Mouse (Mus musculus): ENCODE data around the gene Fyttd1. TPM values are rescaled to one million over a fixed set of nuclear protein-coding genes. Genes with fewer than 3 reads are reported as not detected.
A peak's percentile ranks its signal among the peaks of the same experiment; 100 is the strongest.
"Not testable (repeated sequence)": the region's sequence is repeated elsewhere in the genome, so short reads cannot be mapped to it uniquely, and the experiment has no call there.

Fyttd1 gene
- polyA plus RNA-seq, 1 experiment from 2014 or later = 110 TPM

- H3K9ac ChIP-seq = no peak overlapping the region
- H3K4me3 ChIP-seq = no peak overlapping the region
- no peaks in the 10 kb centered on the region for H3K4me1 ChIP-seq
- peaks cover 19% of the 10 kb centered on the region for H3K36me3 ChIP-seq (replicated peaks)
- ATAC-seq (replicated peaks) = no peak
- H3K27me3 ChIP-seq (replicated peaks) = no peaks in the 10 kb centered on the region
- H3K9me3 ChIP-seq = no peaks in the 10 kb centered on the region
- H3K4me2 ChIP-seq = no peak overlapping the region
- H3K27ac ChIP-seq = no peak overlapping the region
- WGBS = 65% methylated on average over 2 of the region's 2 CpGs
Measured at GRCm38 (mm10) chr16:32889881-32890280, 12.6 kb downstream of the Fyttd1 start.

- Histone ChIP-seq H3K36me3 (replicated peaks) (peaks cover 32% of the 10 kb centered on the region), H3K9ac (no peak overlapping the region), H3K4me2 (no peak overlapping the region), H3K4me3 (no peak overlapping the region), H3K27ac (no peak overlapping the region), H3K27me3 (replicated peaks) (no peaks in the 10 kb centered on the region), H3K9me3 (no peaks in the 10 kb centered on the region), H3K4me1 (no peaks in the 10 kb centered on the region)
- no peak for ATAC-seq (replicated peaks)
Measured at GRCm38 (mm10) chr16:32896126-32896525, 18.8 kb downstream of the Fyttd1 start.

GRCm38 (mm10) chr16:32901360-32902050 lies 24.2 kb downstream of the Fyttd1 start:
- Histone ChIP-seq H3K27ac (no peak overlapping the region), H3K36me3 (replicated peaks) (peaks cover 30% of the 10 kb centered on the region), H3K9me3 (no peaks in the 10 kb centered on the region), H3K4me2 (no peak overlapping the region), H3K4me3 (no peak overlapping the region), H3K9ac (no peak overlapping the region), H3K27me3 (replicated peaks) (no peaks in the 10 kb centered on the region), H3K4me1 (no peaks in the 10 kb centered on the region)
- ATAC-seq (replicated peaks) = no peak
- 93% methylated on average over 2 of the region's 2 CpGs for WGBS

- no peak overlapping the region for H3K27ac ChIP-seq
- no peaks in the 10 kb centered on the region for H3K9me3 ChIP-seq
- no peaks in the 10 kb centered on the region for H3K4me1 ChIP-seq
- H3K4me3 ChIP-seq = no peak overlapping the region
- H3K4me2 ChIP-seq = no peak overlapping the region
- WGBS = 72% methylated on average over 3 of the region's 3 CpGs
- peaks cover 30% of the 10 kb centered on the region for H3K36me3 ChIP-seq (replicated peaks)
- no peak overlapping the region for H3K9ac ChIP-seq
- no peaks in the 10 kb centered on the region for H3K27me3 ChIP-seq (replicated peaks)
- no peak for ATAC-seq (replicated peaks)
Measured at GRCm38 (mm10) chr16:32902051-32902428, 24.7 kb downstream of the Fyttd1 start.

- no peak overlapping the region for H3K4me2 ChIP-seq
- WGBS = 88% methylated on average over 2 of the region's 2 CpGs
- no peaks in the 10 kb centered on the region for H3K9me3 ChIP-seq
- no peak overlapping the region for H3K9ac ChIP-seq
- H3K27ac ChIP-seq = no peak overlapping the region
- peaks cover 11% of the 10 kb centered on the region for H3K36me3 ChIP-seq (replicated peaks)
- no peaks in the 10 kb centered on the region for H3K27me3 ChIP-seq (replicated peaks)
- no peaks in the 10 kb centered on the region for H3K4me1 ChIP-seq
- no peak for ATAC-seq (replicated peaks)
- no peak overlapping the region for H3K4me3 ChIP-seq
Measured at GRCm38 (mm10) chr16:32906186-32906585, 28.9 kb downstream of the Fyttd1 start.

- H3K36me3 ChIP-seq (replicated peaks) = peaks cover 9% of the 10 kb centered on the region
- no peaks in the 10 kb centered on the region for H3K27me3 ChIP-seq (replicated peaks)
- no peaks in the 10 kb centered on the region for H3K9me3 ChIP-seq
- no peak overlapping the region for H3K27ac ChIP-seq
- no peak for ATAC-seq (replicated peaks)
- no peak overlapping the region for H3K4me3 ChIP-seq
- H3K4me1 ChIP-seq = no peaks in the 10 kb centered on the region
- no peak overlapping the region for H3K4me2 ChIP-seq
- H3K9ac ChIP-seq = no peak overlapping the region
- 89% methylated on average over 8 of the region's 8 CpGs for WGBS
Measured at GRCm38 (mm10) chr16:32906727-32907126, 29.4 kb downstream of the Fyttd1 start.

GRCm38 (mm10) chr16:32913212-32913611 lies 35.9 kb downstream of the Fyttd1 start:
- H3K36me3 ChIP-seq (replicated peaks) = 0 out of 2 replicates have a peak, but pooled peaks cover 3% of the 10 kb centered on the region
- H3K4me3 ChIP-seq = peak overlapping the region; percentile 93; the same call in 1 of the 2 replicates
- no peak for ATAC-seq (replicated peaks)
- H3K9me3 ChIP-seq = no peaks in the 10 kb centered on the region
- 70% methylated on average over 7 of the region's 7 CpGs for WGBS
- H3K27me3 ChIP-seq (replicated peaks) = no peaks in the 10 kb centered on the region
- peaks cover 15% of the 10 kb centered on the region for H3K4me1 ChIP-seq
- H3K9ac ChIP-seq = no peak overlapping the region
- H3K4me2 ChIP-seq = peak overlapping the region; percentile 72
- no peak overlapping the region for H3K27ac ChIP-seq

- WGBS = under 1% methylated on average over 80 of the region's 85 CpGs
- peak within 1 kb of the TSS; percentile 88 for H3K27ac ChIP-seq
- no peaks in the 10 kb centered on the region for H3K27me3 ChIP-seq (replicated peaks)
- peaks cover 15% of the 10 kb centered on the region for H3K4me1 ChIP-seq
- peak within 1 kb of the TSS; percentile 93 for H3K4me3 ChIP-seq
- H3K4me2 ChIP-seq = peak within 1 kb of the TSS; percentile 72
- 0 out of 2 replicates have a peak, but pooled peaks cover under 1% of the 10 kb centered on the region for H3K36me3 ChIP-seq (replicated peaks)
- no peaks in the 10 kb centered on the region for H3K9me3 ChIP-seq
- H3K9ac ChIP-seq = peak within 1 kb of the TSS; percentile 79
- peak; percentile 95 for ATAC-seq (replicated peaks)
Measured at GRCm38 (mm10) chr16:32913937-32914881, 36.9 kb downstream of the Fyttd1 start, which contains the start of gene Lrch3. Gene Lrch3, plus strand, starts transcription at chr16:32914100.

GRCm38 (mm10) chr16:32915292-32916068 lies 38.2 kb downstream of the Fyttd1 start:
- Histone ChIP-seq H3K9ac (no peak overlapping the region), H3K4me2 (peak overlapping the region; percentile 72), H3K9me3 (no peaks in the 10 kb centered on the region), H3K4me3 (peak overlapping the region; percentile 93), H3K36me3 (replicated peaks) (no peaks in the 10 kb centered on the region; the same call in 1 of the 2 replicates), H3K27ac (no peak overlapping the region), H3K4me1 (peaks cover 15% of the 10 kb centered on the region), H3K27me3 (replicated peaks) (no peaks in the 10 kb centered on the region)
- ATAC-seq (replicated peaks) = no peak
- WGBS = 69% methylated on average over 9 of the region's 9 CpGs

- not testable (repeated sequence) for H3K36me3 ChIP-seq (replicated peaks); ATAC-seq (replicated peaks); H3K4me3 ChIP-seq; H3K4me1 ChIP-seq; H3K9ac ChIP-seq; H3K27me3 ChIP-seq (replicated peaks); H3K4me2 ChIP-seq; H3K27ac ChIP-seq; H3K9me3 ChIP-seq
- 90% methylated on average over 9 of the region's 9 CpGs for WGBS
Measured at GRCm38 (mm10) chr16:32926629-32927028, 49.3 kb downstream of the Fyttd1 start.

- no peak overlapping the region for H3K4me2 ChIP-seq
- ATAC-seq (replicated peaks) = no peak
- 93% methylated on average over 8 of the region's 8 CpGs for WGBS
- no peaks in the 10 kb centered on the region for H3K27me3 ChIP-seq (replicated peaks)
- no peaks in the 10 kb centered on the region for H3K4me1 ChIP-seq
- H3K4me3 ChIP-seq = no peak overlapping the region
- H3K9me3 ChIP-seq = no peaks in the 10 kb centered on the region
- no peak overlapping the region for H3K27ac ChIP-seq
- H3K9ac ChIP-seq = no peak overlapping the region
- H3K36me3 ChIP-seq (replicated peaks) = peaks cover 6% of the 10 kb centered on the region; the same call in 1 of the 2 replicates
Measured at GRCm38 (mm10) chr16:32927044-32927443, 49.7 kb downstream of the Fyttd1 start.

- WGBS = 22% methylated on average over 2 of the region's 2 CpGs
- 0 out of 2 replicates have a peak, but pooled peaks cover 3% of the 10 kb centered on the region for H3K36me3 ChIP-seq (replicated peaks)
Measured at GRCm38 (mm10) chr16:32929918-32930317, 52.6 kb downstream of the Fyttd1 start.

More at GRCm38 (mm10) chr16:32929918-32930317, 52.6 kb downstream of the Fyttd1 start:
- Histone ChIP-seq H3K9me3 (no peaks in the 10 kb centered on the region), H3K4me2 (no peak overlapping the region), H3K4me3 (no peak overlapping the region), H3K27ac (no peak overlapping the region), H3K27me3 (replicated peaks) (no peaks in the 10 kb centered on the region), H3K9ac (no peak overlapping the region), H3K4me1 (no peaks in the 10 kb centered on the region)
- no peak for ATAC-seq (replicated peaks)

Measured in midbrain, embryonic 15.5 days (tissue).